Mouse (Mus musculus) T-helper 1 cell (primary cell): ENCODE measurements around the gene Prdm16.

Experiments
- in situ Hi-C: fragments of 300-600 bp; cut with MboI, MseI; formaldehyde crosslinking; loops from one replicate; pipeline ENCODE4 v1.15.1; 2025; ENCODE audit warnings: high pct_unique_total_duplicates

Prdm16 gene

DNA sequence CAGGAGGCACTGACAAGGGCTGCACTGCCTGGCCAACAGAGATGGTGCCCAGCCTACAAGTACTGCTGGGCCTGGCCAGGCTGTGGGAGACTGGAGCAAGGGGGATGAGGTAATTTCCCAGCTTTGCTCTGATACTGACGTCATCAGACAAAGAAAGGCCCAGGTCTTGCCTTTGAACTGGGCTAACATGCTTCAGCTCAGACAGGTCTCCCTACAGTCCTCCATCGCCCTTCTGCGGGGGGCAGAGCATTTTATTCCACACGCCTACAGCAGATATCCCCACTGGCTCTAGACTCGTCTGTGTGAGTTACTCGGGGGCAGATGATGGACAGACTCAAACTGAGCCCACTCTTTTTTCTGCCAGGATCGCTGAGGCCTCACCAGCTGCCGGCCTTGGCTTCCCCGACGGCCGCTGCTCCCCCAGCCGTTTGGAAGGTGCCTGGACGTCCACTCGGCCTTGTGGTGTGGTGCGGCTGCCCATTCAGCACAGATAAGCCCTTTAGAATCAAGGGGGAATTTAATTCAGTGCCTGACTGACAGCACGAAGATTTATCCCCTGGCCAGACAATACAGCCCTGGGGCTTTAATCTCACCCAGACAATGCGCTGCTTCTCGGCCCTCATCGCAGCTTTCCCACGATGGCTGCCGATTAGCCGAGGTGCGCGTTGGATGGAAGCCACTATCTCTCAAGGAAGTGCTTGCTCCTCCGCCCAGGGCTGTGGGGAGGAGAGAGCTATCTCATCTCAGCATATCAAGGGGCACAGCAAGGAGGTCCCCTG lies 32.8 kb downstream of the Prdm16 start:
- in situ Hi-C loops: no loop called here

DNA sequence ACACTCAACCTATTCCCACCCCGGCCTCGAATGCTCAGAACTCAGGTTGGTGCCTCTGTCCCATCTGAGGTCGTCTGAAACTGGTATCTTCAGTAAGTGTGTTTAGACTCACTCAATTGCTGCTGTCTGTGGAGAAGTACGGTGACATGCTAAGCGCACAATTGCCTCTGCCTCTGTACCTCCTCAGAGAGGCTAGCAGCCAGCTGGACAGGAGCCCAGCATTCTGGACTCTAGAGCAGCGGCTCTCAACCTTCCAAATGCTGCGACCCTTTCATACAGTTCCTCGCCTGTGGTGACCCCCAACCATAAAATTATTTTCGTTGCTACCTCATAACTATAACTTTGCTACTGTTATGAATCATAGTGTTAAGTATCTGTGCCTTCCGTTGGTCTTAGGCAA lies 34.3 kb downstream of the Prdm16 start:
- in situ Hi-C loops: no loop called here

DNA sequence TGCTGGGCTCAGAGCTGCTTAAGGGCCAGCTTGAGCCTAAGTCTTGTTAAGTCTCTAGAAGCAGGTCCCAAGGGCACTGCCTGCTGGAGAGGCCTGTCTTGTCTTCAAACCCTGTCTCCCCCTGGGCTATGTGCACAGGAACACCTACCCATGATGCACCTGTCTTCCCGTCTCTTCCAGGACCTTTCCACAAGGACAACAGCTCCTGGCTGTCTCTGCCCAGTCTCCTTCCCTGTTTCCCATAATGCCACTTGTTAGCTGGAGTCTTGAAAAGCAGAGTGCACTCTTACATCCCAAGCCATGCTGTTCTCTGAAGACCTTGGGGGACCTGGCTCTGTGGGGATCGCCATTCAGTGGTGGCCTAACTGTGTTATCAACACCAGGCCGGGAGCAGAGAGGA lies 35.7 kb downstream of the Prdm16 start:
- in situ Hi-C loops: no loop called here

DNA sequence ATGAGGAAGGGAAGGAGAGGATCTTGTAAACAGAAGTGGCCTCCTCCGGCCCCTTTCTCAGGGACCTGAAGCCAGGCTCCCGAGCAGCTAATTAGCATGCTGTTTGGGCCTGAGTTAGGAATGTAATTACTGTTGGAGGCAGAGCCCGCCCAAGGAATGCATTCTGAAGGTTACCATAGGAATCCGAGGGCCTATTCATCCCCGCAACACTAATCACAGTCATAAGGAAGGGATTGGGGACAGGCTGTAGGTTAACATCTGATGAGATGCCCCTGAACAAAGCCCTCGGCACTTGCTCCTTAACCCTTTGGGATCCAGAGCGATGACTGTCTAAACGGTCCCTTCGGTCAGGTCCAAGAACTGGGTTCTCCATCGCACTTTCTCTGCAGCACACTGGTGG lies 36.7 kb downstream of the Prdm16 start:
- in situ Hi-C loops: no loop called here

- in situ Hi-C loops: no loop called here
Observed at GRCm38 (mm10) chr4:154598357-154598756, 38.3 kb downstream of the Prdm16 start.

DNA sequence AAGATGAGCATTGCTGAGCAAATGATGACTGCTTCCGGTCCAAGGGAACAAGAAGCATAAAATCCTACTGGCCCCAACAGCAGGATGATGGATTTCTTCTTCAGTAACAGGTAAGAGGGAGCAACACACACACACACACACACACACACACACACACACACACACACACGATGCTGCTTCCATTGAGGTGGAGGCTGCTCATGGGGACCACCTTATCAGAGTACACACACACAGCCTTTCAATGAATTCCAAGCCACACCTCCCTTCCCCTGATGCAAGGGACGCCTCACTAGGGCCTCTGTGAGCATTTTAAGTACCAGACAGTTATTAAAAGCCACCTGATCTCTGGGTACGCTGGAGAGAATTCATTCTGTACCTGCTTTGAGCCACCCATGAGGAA lies 39.9 kb downstream of the Prdm16 start:
- in situ Hi-C loops: no loop called here

DNA sequence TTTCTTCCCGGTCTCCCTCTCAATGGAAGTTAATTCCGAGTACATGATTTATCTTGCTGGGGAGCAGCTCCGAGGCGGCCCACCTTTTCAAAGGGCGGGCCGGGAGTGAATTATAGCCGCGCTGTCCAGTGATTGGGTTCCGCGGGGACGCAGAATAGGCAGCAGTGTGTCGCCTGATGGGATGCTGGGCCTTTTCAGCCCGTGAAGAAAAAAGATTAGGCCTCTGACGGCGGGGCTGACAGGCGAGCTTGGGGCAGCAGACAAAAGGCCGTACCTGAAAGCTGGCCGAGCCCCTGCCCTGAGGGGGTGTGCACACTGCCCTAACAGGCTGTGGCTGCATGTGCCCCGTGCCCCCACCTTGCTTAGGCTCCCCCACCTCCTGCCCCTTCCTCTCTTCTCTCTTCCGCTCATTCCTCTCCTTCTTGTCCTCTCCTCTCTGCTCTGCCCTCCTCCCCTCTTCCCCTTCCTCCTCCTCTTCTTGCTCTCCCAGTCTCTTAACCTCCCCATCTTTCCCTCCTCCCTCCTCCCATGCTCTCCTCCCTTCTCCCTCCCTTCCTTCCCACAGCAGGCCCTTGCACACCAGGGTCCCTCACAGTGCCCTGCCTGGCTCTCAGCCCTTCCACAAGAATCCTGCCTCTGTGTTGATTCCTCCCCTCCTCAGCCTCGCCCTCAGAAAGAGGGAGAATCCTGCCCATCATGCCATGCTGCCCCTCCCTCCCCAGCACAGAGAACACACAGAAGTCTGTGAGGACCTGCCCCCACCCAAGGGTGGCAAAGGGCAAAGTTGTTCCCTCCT lies 41.7 kb downstream of the Prdm16 start:
- in situ Hi-C loops: no loop called here

DNA sequence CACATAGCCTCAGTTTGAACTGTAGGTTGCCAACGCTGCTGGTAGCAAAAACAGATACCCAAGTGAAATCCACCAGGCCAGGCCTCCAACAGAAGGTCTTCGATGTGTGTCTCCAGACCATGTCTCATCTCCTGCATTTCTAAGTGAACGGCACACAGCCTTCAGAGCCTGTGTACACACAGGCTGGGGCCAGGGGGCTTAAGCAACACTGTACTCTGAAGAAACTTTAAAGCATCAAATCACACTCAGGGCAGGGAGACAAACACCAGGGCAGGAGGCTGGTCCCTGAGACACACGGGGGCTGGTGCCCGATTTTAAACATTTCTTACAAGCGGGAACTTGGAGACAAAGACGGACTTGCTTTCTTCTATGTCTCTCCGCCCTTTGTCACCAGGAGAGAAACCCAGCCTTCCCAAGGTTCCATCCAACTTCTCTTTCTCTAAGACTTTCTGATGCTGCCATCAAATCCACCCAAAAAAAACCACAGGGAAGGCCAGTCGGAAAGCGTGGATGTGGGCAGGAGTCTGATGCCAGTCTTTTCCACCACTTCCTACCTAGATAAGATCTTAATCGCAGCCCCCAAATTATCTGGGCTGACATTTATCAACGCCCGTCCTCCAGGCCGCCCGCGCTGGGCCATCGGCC lies 42.4 kb downstream of the Prdm16 start:
- in situ Hi-C loops: no loop called here

DNA sequence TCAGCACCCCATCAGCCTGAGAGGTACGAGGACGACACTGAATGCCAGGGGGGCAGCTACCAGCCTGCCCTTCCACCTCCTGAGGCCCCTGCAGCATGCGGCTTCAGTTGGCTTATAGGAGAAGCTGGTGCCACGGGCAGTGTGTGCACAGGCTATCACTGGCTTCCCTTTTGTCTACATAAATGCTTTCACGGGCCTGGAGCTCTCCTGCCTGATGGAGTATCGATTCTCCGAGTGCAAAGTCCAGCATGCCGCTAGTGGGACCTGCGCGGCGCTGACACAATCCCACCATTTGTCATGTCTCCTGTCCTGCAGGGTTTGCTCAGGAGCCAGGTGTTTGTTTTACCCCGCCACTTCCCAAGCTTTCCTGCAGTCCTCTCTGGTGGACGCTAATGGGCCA lies 44.1 kb downstream of the Prdm16 start:
- in situ Hi-C loops: no loop called here

DNA sequence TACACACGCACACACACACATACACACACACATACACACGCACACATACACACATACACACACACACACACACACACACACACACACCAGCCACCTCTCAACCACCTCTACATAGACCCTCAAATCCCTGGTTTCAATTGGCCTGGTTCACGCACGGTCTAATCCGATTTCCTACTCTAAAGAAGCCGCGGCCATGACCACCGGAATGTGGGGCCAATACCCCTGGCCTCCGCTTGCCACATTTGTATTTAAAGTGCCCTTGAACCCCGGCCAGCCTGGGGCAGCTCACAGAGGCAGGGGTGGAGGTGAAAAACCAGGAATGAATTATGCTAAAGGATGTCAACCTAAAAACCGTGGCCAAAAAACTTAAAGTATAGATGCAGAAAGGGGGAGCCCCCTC lies 45.8 kb downstream of the Prdm16 start:
- in situ Hi-C loops: no loop called here

- in situ Hi-C loops: no loop called here
Observed at GRCm38 (mm10) chr4:154586334-154586733, 50.3 kb downstream of the Prdm16 start.

DNA sequence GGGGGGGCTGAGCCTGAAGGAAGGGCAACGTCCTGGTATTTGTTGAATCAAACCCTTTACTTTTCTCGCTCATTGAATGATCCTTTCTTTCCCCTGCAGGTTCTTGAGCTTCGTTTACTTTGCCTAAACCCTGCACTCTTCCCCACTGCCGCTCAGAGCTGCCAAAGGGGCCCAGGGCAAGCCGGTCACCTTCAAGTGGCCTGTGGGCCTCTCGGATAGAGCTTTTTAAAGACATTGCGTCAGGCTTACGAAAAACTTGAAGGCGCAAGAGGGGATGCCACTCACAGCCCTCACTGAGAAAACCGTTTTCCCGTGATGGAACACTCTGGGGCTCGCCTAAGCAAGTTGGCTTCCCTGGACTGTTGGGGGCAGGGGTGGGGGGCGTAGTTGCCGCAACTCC lies 50.9 kb downstream of the Prdm16 start:
- in situ Hi-C loops: no loop called here

DNA sequence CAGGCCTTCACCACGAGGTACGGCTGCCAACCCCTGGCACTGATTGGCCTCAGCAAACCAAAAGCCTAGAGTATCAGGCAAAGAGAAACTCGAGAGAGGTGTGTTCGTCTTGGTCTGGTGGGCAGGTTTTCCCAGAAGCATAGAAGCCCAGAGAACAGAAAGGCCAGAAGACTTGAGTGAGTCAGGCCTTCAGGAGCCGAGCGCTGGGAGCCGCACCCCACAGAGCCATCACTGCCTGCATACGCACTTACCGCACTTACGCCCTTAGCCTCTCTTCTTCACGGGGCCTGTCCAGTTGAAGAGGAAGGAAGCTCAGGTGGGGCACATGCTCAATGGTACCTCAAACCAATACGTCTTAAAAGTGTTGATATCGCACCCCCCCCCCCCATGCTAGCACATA lies 53.0 kb downstream of the Prdm16 start:
- in situ Hi-C loops: no loop called here

DNA sequence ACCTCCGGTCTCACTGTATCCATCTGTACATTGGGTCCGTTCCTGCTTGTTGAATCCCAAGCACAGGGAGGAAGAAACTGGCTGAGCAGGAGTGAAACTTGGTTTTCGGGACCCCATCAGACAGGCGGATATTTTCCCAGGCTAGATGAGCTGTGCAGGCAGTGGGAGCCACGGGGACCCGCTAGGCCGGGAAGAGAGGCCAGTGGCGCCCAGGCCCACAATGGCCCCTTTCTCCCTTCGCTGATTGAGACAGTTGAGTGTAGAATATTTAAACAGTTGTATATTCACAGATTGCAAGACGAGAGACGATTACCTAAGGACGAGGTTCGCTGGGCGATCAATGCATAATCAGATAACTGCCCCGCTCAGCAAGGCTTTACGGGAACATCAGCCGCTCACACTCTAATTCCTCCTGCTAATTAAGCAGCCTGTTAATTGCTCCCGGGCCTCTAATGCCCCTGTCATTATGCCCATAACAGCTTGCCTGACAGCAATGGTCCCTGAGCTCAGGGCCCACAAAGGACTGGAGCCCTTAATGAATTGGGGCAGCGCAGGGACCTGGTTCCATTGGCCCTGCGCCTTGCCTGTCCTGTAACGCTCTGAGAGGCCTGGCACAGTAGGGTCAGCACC lies 54.0 kb downstream of the Prdm16 start:
- in situ Hi-C loops: no loop called here

DNA sequence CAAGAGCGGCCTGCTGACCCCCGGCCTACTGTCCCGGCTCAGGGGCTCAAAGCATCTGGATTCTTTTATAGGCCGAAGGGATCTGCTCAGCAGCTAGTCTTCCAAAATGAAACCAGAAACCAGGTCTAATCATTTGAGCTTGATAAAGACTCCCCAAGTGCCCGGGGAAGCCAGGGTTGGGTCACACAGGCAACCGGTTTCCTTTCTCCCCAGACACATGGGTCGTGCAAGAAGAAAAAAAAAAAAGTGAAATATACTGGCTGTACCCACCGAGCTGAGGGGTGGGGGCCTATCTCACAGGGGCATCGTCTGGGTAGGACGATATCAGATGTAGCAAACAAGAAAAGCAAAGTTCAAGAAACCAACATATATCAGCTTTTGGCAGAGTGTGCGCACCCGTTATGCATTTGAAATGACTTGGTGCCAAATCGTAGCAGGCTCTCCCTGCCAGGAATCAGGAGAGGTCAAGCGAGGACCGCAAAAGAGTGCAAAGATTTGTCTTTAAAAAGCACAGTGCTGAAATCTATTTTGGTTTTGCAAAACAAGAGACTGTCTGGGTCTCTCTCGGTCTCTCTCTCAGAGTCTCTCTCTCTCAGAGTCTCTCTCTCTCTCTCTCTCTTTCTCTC lies 55.3 kb downstream of the Prdm16 start:
- in situ Hi-C loops: no loop called here

- in situ Hi-C loops: no loop called here
Observed at GRCm38 (mm10) chr4:154574208-154574875, 62.3 kb downstream of the Prdm16 start.

DNA sequence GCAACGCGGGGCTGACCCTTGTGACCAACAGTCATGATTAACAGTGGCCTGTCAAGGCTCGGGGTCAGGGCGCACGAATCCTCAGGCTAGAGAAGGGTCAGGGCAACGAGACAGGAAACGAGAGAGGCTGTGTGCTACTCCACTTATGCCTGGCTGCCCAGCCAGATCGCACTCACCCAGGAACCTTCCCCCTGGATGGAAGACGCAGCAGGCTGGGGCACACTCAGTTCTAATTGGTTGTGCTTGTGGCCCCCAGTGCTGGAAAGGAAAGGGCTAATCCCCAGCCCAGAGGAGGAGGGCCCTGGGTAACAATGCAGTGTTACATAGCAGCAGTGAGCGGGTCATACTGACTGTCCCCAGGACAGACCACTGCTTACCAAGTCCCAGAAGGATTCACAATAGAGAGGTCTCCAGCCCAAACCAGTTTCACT lies 66.2 kb downstream of the Prdm16 start:
- in situ Hi-C loops: no loop called here

- in situ Hi-C loops: no loop called here
Observed at GRCm38 (mm10) chr4:154569845-154570244, 66.8 kb downstream of the Prdm16 start.

- in situ Hi-C loops: no loop called here
Observed at GRCm38 (mm10) chr4:154568798-154569197, 67.9 kb downstream of the Prdm16 start.

GRCm38 (mm10) chr4:154567942-154568341 lies 68.7 kb downstream of the Prdm16 start:
- in situ Hi-C loops: no loop called here

GRCm38 (mm10) chr4:154563201-154563600 lies 73.5 kb downstream of the Prdm16 start:
- in situ Hi-C loops: no loop called here
